Mouse (Mus musculus) stomach, embryonic 15.5 days (tissue): ENCODE data around the gene Pkib. TPM values are rescaled to one million over a fixed set of nuclear protein-coding genes. Genes with fewer than 3 reads are reported as not detected.

ENCODE experiments used
- ATAC-seq: fragments of 200-750 bp; cut with Nextera tagmentation; 2 replicates; pipeline ENCODE4 v1.8.0; 2017; ENCODE audit warnings: low read depth, moderate number of reproducible peaks, moderate TSS enrichment; ENCODE audit not compliant: insufficient read depth, low FRiP score
- H3K27ac ChIP-seq: fragments of 300-500 bp; sonication (generic); 2 replicates; pipeline ENCODE4 v1.5.1; 2015; ENCODE audit warnings: mild to moderate bottlenecking, inconsistent platforms
- H3K27me3 ChIP-seq: fragments of 300-500 bp; sonication (generic); replicated peaks from 2 replicates; pipeline ENCODE4 v1.6.1; 2015; ENCODE audit warnings: inconsistent platforms
- H3K36me3 ChIP-seq: fragments of 300-500 bp; sonication (generic); 2 replicates; pipeline ENCODE4 v1.6.1; 2015; ENCODE audit warnings: inconsistent platforms
- H3K4me1 ChIP-seq: fragments of 300-500 bp; sonication (generic); 2 replicates; pipeline ENCODE4 v1.6.1; 2015; ENCODE audit warnings: inconsistent platforms
- H3K4me2 ChIP-seq: fragments of 300-500 bp; sonication (generic); 2 replicates; pipeline ENCODE4 v1.6.1; 2015; ENCODE audit warnings: mild to moderate bottlenecking, inconsistent platforms
- H3K4me3 ChIP-seq: fragments of 300-500 bp; sonication (generic); replicated peaks from 2 replicates; pipeline ENCODE4 v1.5.1; 2015; ENCODE audit warnings: inconsistent platforms
- H3K9ac ChIP-seq: fragments of 300-500 bp; sonication (generic); 2 replicates; pipeline ENCODE4 v1.6.1; 2015; ENCODE audit warnings: inconsistent platforms
- H3K9me3 ChIP-seq: fragments of 300-500 bp; sonication (generic); 2 replicates; pipeline ENCODE4 v1.6.1; 2016; ENCODE audit warnings: inconsistent platforms
- WGBS: fragments of 180-500 bp; shearing (Covaris S2); methylation state at CpG from one replicate; pipeline ENCODE4 v1.1.7; 2015; 5-methylcytosine and 5-hydroxymethylcytosine counted together
- polyA plus RNA-seq: library from polyadenylated mRNA; unstranded; fragments of >200 nt; fragmentation: Nextera tagmentation; extraction: Ambion mirVana; gene quantifications from 2 replicates; pipeline ENCODE4 v1.2.1, GENCODE M21; 2015

Gene Pkib
- 1.7 and 1.8 TPM in 2 replicates for polyA plus RNA-seq

GRCm38 (mm10) chr10:57631896-57632867 lies at the start of gene Pkib:
Pkib (plus strand) TSS chr10:57631981.
- no peak within 1 kb of the TSS for H3K9ac ChIP-seq
- peak within 1 kb of the TSS; percentile 84 for H3K4me2 ChIP-seq
- H3K4me1 ChIP-seq, result peaks cover 7% of the 10 kb centered on the region
- no peaks in the 10 kb centered on the region for H3K36me3 ChIP-seq
- 0 out of 2 replicates have a peak, but pooled peaks cover 8% of the 10 kb centered on the region for H3K27me3 ChIP-seq
- H3K9me3 ChIP-seq, result no peaks in the 10 kb centered on the region
- peak within 1 kb of the TSS; percentile 43 for H3K4me3 ChIP-seq
- H3K27ac ChIP-seq, result no peak within 1 kb of the TSS
- peak; percentile 91 for ATAC-seq
- WGBS, result 3% methylated on average over 41 of the region's 41 CpGs

GRCm38 (mm10) chr10:57583927-57584326 lies 47.9 kb upstream of the Pkib start:
- no peaks in the 10 kb centered on the region for H3K36me3 ChIP-seq
- no peak overlapping the region for H3K9ac ChIP-seq
- no peak for ATAC-seq
- no peak overlapping the region for H3K27ac ChIP-seq
- H3K4me2 ChIP-seq, result no peak overlapping the region
- H3K4me1 ChIP-seq, result no peaks in the 10 kb centered on the region
- H3K4me3 ChIP-seq, result no peak overlapping the region
- WGBS, result 36% methylated on average over 1 of the region's 1 CpGs
- H3K27me3 ChIP-seq, result no peaks in the 10 kb centered on the region
- H3K9me3 ChIP-seq, result no peaks in the 10 kb centered on the region

GRCm38 (mm10) chr10:57594266-57594665 lies 37.5 kb upstream of the Pkib start:
- Histone ChIP-seq H3K4me2 (no peak overlapping the region), H3K27ac (no peak overlapping the region), H3K9me3 (no peaks in the 10 kb centered on the region), H3K27me3 (no peaks in the 10 kb centered on the region), H3K9ac (no peak overlapping the region), H3K4me1 (no peaks in the 10 kb centered on the region), H3K4me3 (no peak overlapping the region), H3K36me3 (no peaks in the 10 kb centered on the region)
- ATAC-seq, result no peak
- WGBS, result 82% methylated on average over 2 of the region's 2 CpGs

- H3K36me3 ChIP-seq, result no peaks in the 10 kb centered on the region
- H3K9ac ChIP-seq, result no peak overlapping the region
- H3K9me3 ChIP-seq, result no peaks in the 10 kb centered on the region
- no peak overlapping the region for H3K4me3 ChIP-seq
- no peak overlapping the region for H3K27ac ChIP-seq
- no peak for ATAC-seq
- WGBS, result 59% methylated on average over 2 of the region's 2 CpGs
- H3K27me3 ChIP-seq, result no peaks in the 10 kb centered on the region
- H3K4me1 ChIP-seq, result no peaks in the 10 kb centered on the region
- no peak overlapping the region for H3K4me2 ChIP-seq
Measured at GRCm38 (mm10) chr10:57597172-57597571, 34.6 kb upstream of the Pkib start.

DNA sequence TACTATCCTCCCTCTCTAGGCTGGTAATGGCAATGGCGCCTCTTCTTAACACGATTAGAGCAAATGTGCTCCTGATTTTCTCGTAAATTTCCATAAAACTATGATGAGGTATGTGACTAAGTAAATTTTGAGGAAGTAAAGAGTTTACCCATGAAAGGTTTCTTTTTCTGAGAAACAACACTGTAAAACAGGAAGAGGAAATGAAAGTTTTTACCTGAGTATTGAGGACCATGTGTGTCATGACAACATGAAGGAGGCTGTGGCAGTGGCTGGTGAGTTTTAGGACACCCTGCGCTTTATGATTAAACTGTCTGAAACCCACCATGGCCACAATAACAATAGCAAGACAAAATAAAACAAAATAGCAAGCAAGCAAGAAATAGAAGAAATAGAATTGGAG lies 28.8 kb upstream of the Pkib start:
- no peak overlapping the region for H3K27ac ChIP-seq
- ATAC-seq, result no peak
- WGBS, result 81% methylated on average over 4 of the region's 4 CpGs

DNA sequence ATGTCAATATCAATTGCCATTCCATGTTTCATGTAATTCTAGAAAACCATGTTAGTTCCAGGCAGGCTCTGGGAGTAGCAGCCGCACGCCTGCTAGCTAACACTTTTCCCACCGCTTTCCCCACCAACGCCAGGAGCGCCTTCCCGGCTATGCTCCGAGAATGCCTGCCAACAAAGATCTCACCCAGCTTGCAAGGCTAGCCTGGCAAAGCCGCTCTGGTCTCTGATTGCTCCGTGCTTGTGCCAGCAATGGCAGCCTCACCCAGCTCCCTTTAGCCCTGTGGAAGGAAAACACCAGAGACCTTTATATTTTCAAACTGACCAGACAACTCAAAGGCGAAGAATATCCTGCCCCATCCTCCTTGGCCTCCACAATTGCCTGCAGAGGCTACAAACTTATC lies 8.5 kb upstream of the Pkib start:
- Histone ChIP-seq H3K4me2 (no peak overlapping the region), H3K9ac (no peak overlapping the region), H3K9me3 (no peaks in the 10 kb centered on the region), H3K36me3 (no peaks in the 10 kb centered on the region), H3K27me3 (no peaks in the 10 kb centered on the region), H3K4me3 (no peak overlapping the region), H3K27ac (no peak overlapping the region), H3K4me1 (no peaks in the 10 kb centered on the region)
- ATAC-seq, result no peak
- WGBS, result 86% methylated on average over 10 of the region's 10 CpGs

More for the DNA sequence above, 28.8 kb upstream of the Pkib start:
- no peaks in the 10 kb centered on the region for H3K36me3 ChIP-seq
- no peak overlapping the region for H3K9ac ChIP-seq
- no peak overlapping the region for H3K4me3 ChIP-seq
- no peaks in the 10 kb centered on the region for H3K9me3 ChIP-seq
- no peak overlapping the region for H3K4me2 ChIP-seq
- no peaks in the 10 kb centered on the region for H3K27me3 ChIP-seq
- H3K4me1 ChIP-seq, result no peaks in the 10 kb centered on the region

GRCm38 (mm10) chr10:57627773-57628172 lies 4.0 kb upstream of the Pkib start:
- Histone ChIP-seq H3K9ac (no peak overlapping the region), H3K4me1 (peaks cover 7% of the 10 kb centered on the region), H3K27me3 (0 out of 2 replicates have a peak, but pooled peaks cover 6% of the 10 kb centered on the region), H3K36me3 (no peaks in the 10 kb centered on the region), H3K9me3 (no peaks in the 10 kb centered on the region), H3K4me2 (no peak overlapping the region), H3K4me3 (no peak overlapping the region), H3K27ac (no peak overlapping the region)
- WGBS, result 78% methylated on average over 2 of the region's 2 CpGs
- ATAC-seq, result no peak

DNA sequence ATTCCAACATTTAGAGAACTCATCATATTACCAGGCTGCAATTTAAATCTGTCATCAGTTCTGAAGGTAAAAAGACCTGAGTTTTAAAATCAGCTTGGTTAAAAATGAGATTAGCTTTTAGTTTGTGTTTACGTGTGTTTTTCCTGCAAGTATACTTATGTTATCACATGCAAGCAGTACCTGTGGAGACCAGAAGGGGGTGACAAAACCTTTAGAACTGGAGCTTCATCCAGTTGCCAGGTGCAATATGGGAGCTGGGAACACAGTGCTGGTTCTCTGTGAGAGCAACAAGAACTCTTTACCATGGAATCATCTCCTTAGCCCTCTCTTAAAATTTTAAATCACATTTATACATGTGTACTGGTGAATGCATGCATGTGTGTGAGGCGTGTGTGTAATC lies 1.2 kb upstream of the Pkib start:
- H3K4me2 ChIP-seq, result no peak overlapping the region
- no peaks in the 10 kb centered on the region for H3K9me3 ChIP-seq
- H3K9ac ChIP-seq, result no peak overlapping the region
- no peaks in the 10 kb centered on the region for H3K36me3 ChIP-seq
- no peak for ATAC-seq
- 0 out of 2 replicates have a peak, but pooled peaks cover 8% of the 10 kb centered on the region for H3K27me3 ChIP-seq
- H3K4me3 ChIP-seq, result no peak overlapping the region
- 96% methylated on average over 2 of the region's 2 CpGs for WGBS
- H3K4me1 ChIP-seq, result peaks cover 7% of the 10 kb centered on the region
- H3K27ac ChIP-seq, result no peak overlapping the region

DNA sequence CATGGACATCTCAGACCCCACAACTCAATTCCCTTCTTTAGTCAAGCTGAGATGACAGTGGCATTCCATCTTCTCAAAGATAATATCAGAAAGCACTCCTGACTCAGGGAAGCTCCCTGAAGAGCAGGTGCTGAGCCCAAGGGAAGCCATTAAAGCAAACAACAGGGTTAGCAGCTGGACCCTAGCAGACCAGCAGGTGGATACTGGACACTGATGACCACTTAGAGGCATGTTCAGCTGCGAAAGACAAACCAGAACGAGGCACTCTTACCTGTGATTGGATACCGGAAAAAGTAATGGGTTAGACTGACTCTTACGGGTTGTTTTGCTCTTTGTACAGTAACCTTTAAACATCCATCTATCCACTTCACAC lies 1.1 kb downstream of the Pkib start:
- Histone ChIP-seq H3K27ac (no peak overlapping the region), H3K4me3 (0 out of 2 replicates have a peak overlapping the region, but pooled peaks have one; percentile 43), H3K4me2 (no peak overlapping the region), H3K4me1 (peaks cover 7% of the 10 kb centered on the region), H3K9me3 (no peaks in the 10 kb centered on the region), H3K27me3 (0 out of 2 replicates have a peak, but pooled peaks cover 8% of the 10 kb centered on the region), H3K9ac (no peak overlapping the region), H3K36me3 (no peaks in the 10 kb centered on the region)
- 69% methylated on average over 4 of the region's 4 CpGs for WGBS
- no peak for ATAC-seq

DNA sequence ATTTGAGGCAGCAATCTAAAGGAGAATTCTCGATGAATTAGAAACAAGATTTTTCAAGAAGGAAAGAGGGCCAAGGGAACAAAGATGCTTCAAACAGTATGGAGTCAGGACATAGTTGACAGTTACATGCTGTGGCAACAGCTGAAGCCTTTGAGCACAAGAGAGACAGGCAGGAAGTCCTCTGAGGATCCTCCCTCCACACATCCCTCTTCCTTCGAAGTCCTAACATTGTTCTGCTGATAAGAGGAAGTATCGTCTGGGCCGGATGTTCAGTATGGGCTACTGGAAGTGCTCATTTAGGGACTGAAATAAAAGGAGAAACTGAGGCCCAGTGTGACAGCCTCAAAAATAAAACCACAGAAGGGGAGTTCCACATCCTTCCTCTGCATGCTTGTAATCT lies 5.2 kb downstream of the Pkib start:
- Histone ChIP-seq H3K36me3 (no peaks in the 10 kb centered on the region), H3K9ac (no peak overlapping the region), H3K4me1 (peaks cover 3% of the 10 kb centered on the region), H3K9me3 (no peaks in the 10 kb centered on the region), H3K27ac (no peak overlapping the region), H3K4me2 (no peak overlapping the region), H3K4me3 (no peak overlapping the region), H3K27me3 (0 out of 2 replicates have a peak, but pooled peaks cover 8% of the 10 kb centered on the region)
- 41% methylated on average over 4 of the region's 4 CpGs for WGBS
- no peak for ATAC-seq

- Histone ChIP-seq H3K4me1 (no peaks in the 10 kb centered on the region), H3K9ac (no peak overlapping the region), H3K9me3 (no peaks in the 10 kb centered on the region), H3K27me3 (no peaks in the 10 kb centered on the region), H3K27ac (no peak overlapping the region), H3K36me3 (no peaks in the 10 kb centered on the region), H3K4me2 (no peak overlapping the region), H3K4me3 (no peak overlapping the region)
- 66% methylated on average over 4 of the region's 4 CpGs for WGBS
- no peak for ATAC-seq
Measured at GRCm38 (mm10) chr10:57638250-57638649, 6.5 kb downstream of the Pkib start.

DNA sequence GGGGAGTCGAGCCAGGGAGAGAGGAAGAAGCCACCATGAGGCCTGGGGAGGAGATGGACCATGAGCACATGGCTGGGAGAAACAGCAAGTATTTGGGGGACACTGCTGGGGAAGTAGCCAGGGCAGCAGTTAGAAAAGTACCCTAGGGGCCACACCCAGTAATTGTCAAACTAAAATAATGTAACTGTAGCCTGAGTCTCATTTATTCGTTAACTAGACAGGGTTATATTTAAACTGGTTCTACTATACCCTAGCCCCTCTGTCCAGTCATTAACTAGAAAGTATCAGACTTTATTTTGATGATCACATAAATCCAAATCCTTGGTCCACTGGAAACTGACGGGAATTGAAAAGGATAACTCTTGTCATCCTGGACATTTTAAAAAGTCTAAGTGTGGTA lies 7.8 kb downstream of the Pkib start:
- no peak overlapping the region for H3K9ac ChIP-seq
- no peaks in the 10 kb centered on the region for H3K36me3 ChIP-seq
- H3K9me3 ChIP-seq, result no peaks in the 10 kb centered on the region
- 65% methylated on average over 3 of the region's 3 CpGs for WGBS
- H3K27me3 ChIP-seq, result no peaks in the 10 kb centered on the region
- H3K4me1 ChIP-seq, result no peaks in the 10 kb centered on the region
- no peak overlapping the region for H3K4me2 ChIP-seq
- no peak for ATAC-seq
- no peak overlapping the region for H3K27ac ChIP-seq
- H3K4me3 ChIP-seq, result no peak overlapping the region
